Mouse (Mus musculus) lung, embryonic 14.5 days (tissue): ENCODE results near the gene Cenpm. TPM values are rescaled to one million over a fixed set of nuclear protein-coding genes. Genes with fewer than 3 reads are reported as not detected.

Experiments
- ATAC-seq: fragments of 200-750 bp; cut with Nextera tagmentation; 2 replicates; pipeline ENCODE4 v1.8.0; 2017; ENCODE audit warnings: mild to moderate bottlenecking, moderate TSS enrichment, moderate library complexity; ENCODE audit not compliant: insufficient read depth
- DNase-seq: peaks from one replicate; pipeline ENCODE4 v3.0.0-alpha.2; 2015
- H3K27ac ChIP-seq: fragments of 300-500 bp; sonication (generic); 2 replicates; pipeline ENCODE4 v1.5.1; 2014; ENCODE audit warnings: low read depth, mild to moderate bottlenecking, moderate library complexity
- H3K27me3 ChIP-seq: fragments of 300-500 bp; sonication (generic); 2 replicates; pipeline ENCODE4 v1.6.1; 2014; ENCODE audit warnings: low read length, control low read depth; ENCODE audit not compliant: insufficient read depth
- H3K36me3 ChIP-seq: fragments of 300-500 bp; sonication (generic); 2 replicates; pipeline ENCODE4 v1.6.1; 2014; ENCODE audit warnings: control low read depth; ENCODE audit not compliant: insufficient read depth
- H3K4me1 ChIP-seq: fragments of 300-500 bp; sonication (generic); 2 replicates; pipeline ENCODE4 v1.6.1; 2014; ENCODE audit warnings: antibody characterized with exemption, control low read depth; ENCODE audit not compliant: insufficient read depth
- H3K4me2 ChIP-seq: fragments of 300-500 bp; sonication (generic); 2 replicates; pipeline ENCODE4 v1.6.1; 2014; ENCODE audit warnings: mild to moderate bottlenecking
- H3K4me3 ChIP-seq: fragments of 300-500 bp; sonication (generic); 2 replicates; pipeline ENCODE4 v1.5.1; 2014; ENCODE audit warnings: low read depth, low read length
- H3K9ac ChIP-seq: fragments of 300-500 bp; sonication (generic); 2 replicates; pipeline ENCODE4 v1.6.1; 2014
- H3K9me3 ChIP-seq: fragments of 300-500 bp; sonication (generic); 2 replicates; pipeline ENCODE4 v1.6.1; 2016; ENCODE audit warnings: low read depth, low read length, control low read depth
- CTCF ChIP-seq: IDR thresholded peaks from 2 replicates; pipeline ENCODE4 v1.5.1; 2016; ENCODE audit warnings: antibody characterized with exemption, low read depth
- WGBS: fragments of 180-500 bp; shearing (Covaris S2); extraction: QIAGEN DNeasy Blood & Tissue Kit; methylation state at CpG from one replicate; pipeline ENCODE4 v1.1.7; 2014; 5-methylcytosine and 5-hydroxymethylcytosine counted together
- polyA plus RNA-seq: library from polyadenylated mRNA; unstranded; fragments of >200 nt; fragmentation: Nextera tagmentation; extraction: Ambion mirVana; gene quantifications from 2 replicates; pipeline ENCODE4 v1.2.1, GENCODE M21; 2014

The Cenpm gene
- polyA plus RNA-seq, 1 experiment from 2014 or later, result 86.9 TPM

DNA sequence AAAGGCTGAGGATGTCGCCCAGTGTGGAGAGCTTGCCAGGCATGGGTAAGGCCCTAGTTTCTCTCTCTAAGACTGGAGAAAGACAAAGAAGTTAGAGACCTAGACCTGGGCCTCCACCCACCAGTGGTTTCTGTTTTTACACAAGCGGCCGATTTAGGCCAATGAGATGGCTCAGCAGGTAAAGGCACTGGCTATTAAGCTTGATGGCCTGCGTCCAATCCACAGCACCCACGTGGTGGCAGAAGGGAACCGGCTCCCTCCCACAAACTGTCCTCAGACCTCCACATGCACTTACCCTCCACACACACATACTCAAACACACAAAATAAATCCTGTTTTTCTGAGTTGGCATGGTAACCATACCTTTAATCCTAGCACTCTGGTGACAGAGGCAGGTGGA, 42.5 kb downstream of the Cenpm start:
- H3K36me3 ChIP-seq, result peaks cover 88% of the 10 kb centered on the region

DNA sequence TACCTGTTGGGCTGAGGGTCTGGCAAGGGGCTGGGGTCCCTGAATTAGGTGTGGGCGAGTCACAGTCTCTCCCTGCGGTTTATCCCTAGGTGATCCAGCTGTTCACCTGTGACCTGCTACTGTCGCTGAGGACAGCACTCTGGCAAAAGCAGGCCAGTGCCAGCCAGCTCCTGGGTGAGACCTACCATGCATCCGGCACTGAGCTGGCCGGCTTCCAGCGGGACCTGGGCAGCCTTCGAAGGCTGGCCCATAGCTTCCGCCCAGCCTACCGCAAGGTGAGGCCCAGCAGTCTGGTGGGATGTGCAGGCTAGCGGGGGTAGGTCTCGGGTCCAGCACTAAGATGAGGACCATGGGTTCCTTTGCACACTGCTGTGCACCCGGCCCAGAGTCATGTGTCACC, 45.0 kb downstream of the Cenpm start:
- no peak for TF ChIP-seq CTCF

More for the DNA sequence above, 42.5 kb downstream of the Cenpm start:
- ATAC-seq (no peak), DNase-seq (no peak)
- Histone ChIP-seq H3K9ac (no peak overlapping the region), H3K27ac (no peak overlapping the region), H3K9me3 (no peaks in the 10 kb centered on the region), H3K4me3 (no peak overlapping the region), H3K27me3 (peaks cover 17% of the 10 kb centered on the region), H3K4me1 (no peaks in the 10 kb centered on the region), H3K4me2 (no peak overlapping the region)
- WGBS, result 91% methylated on average over 6 of the region's 6 CpGs
- TF ChIP-seq CTCF, result no peak

DNA sequence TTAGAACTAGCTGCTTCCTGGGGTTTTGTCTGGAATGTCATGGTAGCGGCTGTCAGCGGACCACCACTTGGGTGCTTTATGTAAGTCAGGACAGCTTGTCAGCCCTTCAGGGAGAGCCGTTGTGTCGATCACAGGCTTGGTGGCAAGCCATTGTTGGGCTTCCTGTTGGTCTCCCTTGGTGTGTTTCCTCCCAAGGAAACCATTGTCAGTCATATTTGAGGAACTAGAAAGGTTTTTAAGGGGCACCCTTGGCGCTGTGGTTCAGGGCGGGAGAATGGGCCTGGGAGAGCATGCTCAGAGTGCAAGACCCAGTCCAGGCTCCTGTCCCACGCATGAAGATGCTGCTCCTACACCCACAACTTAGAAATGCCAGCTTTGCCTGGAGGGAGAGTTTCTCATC, 46.2 kb downstream of the Cenpm start:
- ATAC-seq (no peak), DNase-seq (no peak)
- no peak overlapping the region for H3K9ac ChIP-seq
- no peak overlapping the region for H3K4me2 ChIP-seq
- H3K27ac ChIP-seq, result no peak overlapping the region
- H3K4me1 ChIP-seq, result no peaks in the 10 kb centered on the region
- H3K36me3 ChIP-seq, result peaks cover 96% of the 10 kb centered on the region
- TF ChIP-seq CTCF, result no peak
- WGBS, result 91% methylated on average over 7 of the region's 7 CpGs
- H3K4me3 ChIP-seq, result no peak overlapping the region
- no peaks in the 10 kb centered on the region for H3K27me3 ChIP-seq
- H3K9me3 ChIP-seq, result no peaks in the 10 kb centered on the region

More for the DNA sequence above, 45.0 kb downstream of the Cenpm start:
- Histone ChIP-seq H3K9me3 (no peaks in the 10 kb centered on the region), H3K4me1 (no peaks in the 10 kb centered on the region), H3K9ac (no peak overlapping the region), H3K4me3 (no peak overlapping the region), H3K4me2 (no peak overlapping the region), H3K36me3 (peaks cover 96% of the 10 kb centered on the region), H3K27me3 (no peaks in the 10 kb centered on the region), H3K27ac (no peak overlapping the region)
- no peak for DNase-seq
- WGBS, result 87% methylated on average over 12 of the region's 12 CpGs
- no peak for ATAC-seq

DNA sequence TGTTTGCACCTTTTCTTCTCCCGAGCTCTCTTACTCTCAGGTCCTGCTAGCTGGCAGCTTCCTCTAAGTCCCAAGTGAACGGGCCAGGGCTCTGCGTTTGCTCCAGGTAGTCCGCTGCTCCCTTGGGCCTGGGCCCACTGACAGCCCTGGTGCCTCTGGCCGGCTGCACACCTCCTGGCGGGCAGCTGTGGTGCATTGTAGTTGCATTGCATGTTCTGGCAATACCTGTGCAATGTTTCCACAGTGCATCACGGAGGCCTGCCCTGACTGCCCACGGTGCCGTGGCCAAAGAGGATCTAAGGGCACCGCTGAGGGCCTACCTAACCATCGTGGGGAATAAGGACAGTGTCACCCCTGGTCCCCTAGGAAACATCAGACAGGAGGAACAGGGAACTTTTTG, 46.6 kb downstream of the Cenpm start:
- no peak overlapping the region for H3K27ac ChIP-seq
- no peaks in the 10 kb centered on the region for H3K4me1 ChIP-seq
- ATAC-seq, result no peak
- no peaks in the 10 kb centered on the region for H3K27me3 ChIP-seq
- H3K4me3 ChIP-seq, result no peak overlapping the region
- H3K9ac ChIP-seq, result no peak overlapping the region
- H3K9me3 ChIP-seq, result no peaks in the 10 kb centered on the region
- peaks cover 96% of the 10 kb centered on the region for H3K36me3 ChIP-seq
- H3K4me2 ChIP-seq, result no peak overlapping the region
- DNase-seq, result no peak
- TF ChIP-seq CTCF, result no peak
- WGBS, result 91% methylated on average over 11 of the region's 11 CpGs

DNA sequence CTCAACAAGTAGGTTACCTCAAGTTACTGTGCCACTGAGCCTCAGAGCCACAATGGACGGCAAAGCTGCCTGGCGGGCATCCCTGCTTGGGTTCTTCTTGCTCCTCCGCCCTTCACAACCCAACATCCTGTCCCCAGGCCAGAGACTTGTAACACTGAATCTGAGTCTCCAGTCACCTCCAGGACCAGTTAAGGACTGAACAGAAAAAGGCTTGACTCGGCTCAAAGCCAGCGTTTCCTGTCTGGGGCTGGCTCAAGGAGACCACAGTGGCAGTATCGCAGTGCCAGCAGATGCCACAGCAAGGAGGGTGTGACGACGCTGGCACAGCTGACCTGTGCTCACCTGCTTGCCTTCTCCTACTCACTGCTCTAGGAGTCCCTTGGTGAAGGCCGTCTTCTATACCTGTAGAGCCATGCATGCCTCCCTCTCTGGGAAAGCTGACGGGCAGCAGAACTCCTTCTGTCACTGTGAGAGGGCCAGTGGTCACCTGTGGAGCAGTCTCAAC, 47.2 kb downstream of the Cenpm start:
- no peak overlapping the region for H3K27ac ChIP-seq
- no peak overlapping the region for H3K4me3 ChIP-seq
- 94% methylated on average over 10 of the region's 10 CpGs for WGBS
- TF ChIP-seq CTCF, result no peak
- no peaks in the 10 kb centered on the region for H3K4me1 ChIP-seq
- H3K9ac ChIP-seq, result no peak overlapping the region
- H3K27me3 ChIP-seq, result no peaks in the 10 kb centered on the region
- peaks cover 97% of the 10 kb centered on the region for H3K36me3 ChIP-seq
- no peak overlapping the region for H3K4me2 ChIP-seq
- no peak for ATAC-seq
- H3K9me3 ChIP-seq, result no peaks in the 10 kb centered on the region
- DNase-seq, result no peak

DNA sequence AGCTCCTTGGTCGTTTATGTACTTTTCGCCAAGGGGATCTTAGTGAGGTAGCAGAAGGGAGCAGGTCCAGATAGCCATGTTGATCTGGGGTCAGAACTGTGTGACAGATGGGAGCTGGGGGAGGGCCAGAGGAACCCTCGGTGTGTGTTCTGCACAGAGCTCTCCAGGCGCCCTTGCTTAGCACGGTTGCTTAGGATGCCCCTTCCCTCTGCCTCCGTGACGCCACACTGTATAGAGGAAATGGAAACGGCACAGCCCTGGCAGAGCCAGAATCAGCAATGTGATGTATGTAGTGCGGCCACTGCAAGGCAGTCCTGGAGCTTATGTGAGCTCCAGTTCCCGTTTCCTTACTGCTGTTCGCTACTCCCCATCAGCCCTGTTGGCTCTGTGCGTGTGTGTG, 48.2 kb downstream of the Cenpm start:
- H3K9me3 ChIP-seq, result no peaks in the 10 kb centered on the region
- ATAC-seq, result no peak
- WGBS, result 78% methylated on average over 12 of the region's 12 CpGs
- H3K4me1 ChIP-seq, result no peaks in the 10 kb centered on the region
- DNase-seq, result no peak
- H3K9ac ChIP-seq, result no peak overlapping the region
- H3K4me2 ChIP-seq, result no peak overlapping the region
- H3K27me3 ChIP-seq, result no peaks in the 10 kb centered on the region
- H3K36me3 ChIP-seq, result peaks cover 98% of the 10 kb centered on the region
- no peak overlapping the region for H3K4me3 ChIP-seq
- no peak for TF ChIP-seq CTCF
- H3K27ac ChIP-seq, result no peak overlapping the region

DNA sequence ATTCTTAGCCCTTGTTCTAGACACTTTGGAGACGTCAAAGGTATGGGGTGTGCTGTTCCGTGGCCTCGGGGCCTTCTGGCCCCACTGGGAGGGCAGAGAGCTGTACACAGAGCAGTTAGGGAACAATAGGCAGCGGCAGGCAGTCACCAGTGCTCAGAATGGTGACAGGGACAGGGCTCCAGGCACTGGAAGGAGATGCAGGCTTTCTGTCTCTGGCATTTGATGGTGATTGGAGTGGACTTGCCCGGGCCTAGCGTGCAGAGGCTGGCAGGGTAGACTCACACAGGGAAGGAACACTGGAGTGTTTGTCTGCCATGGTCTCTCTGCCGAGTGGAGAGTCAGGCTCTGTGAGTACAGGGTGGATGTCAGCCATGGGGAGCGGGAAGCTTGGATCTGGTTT, 51.9 kb downstream of the Cenpm start:
- WGBS, result 82% methylated on average over 8 of the region's 8 CpGs
- Histone ChIP-seq H3K27ac (no peak overlapping the region), H3K9ac (no peak overlapping the region), H3K27me3 (no peaks in the 10 kb centered on the region), H3K9me3 (no peaks in the 10 kb centered on the region), H3K4me3 (no peak overlapping the region), H3K4me1 (no peaks in the 10 kb centered on the region), H3K4me2 (no peak overlapping the region), H3K36me3 (peaks cover 97% of the 10 kb centered on the region)
- TF ChIP-seq CTCF, result no peak
- DNase-seq, result no peak
- no peak for ATAC-seq
